Mouse (Mus musculus) kidney, adult 9 months (tissue): ENCODE data around the gene R3hdm2.

Source experiments
- DNase-seq: peaks from one replicate; pipeline ENCODE4 v3.0.0; 2022

Gene R3hdm2

GRCm38 (mm10) chr10:127426670-127427069 is 46.5 kb downstream of the R3hdm2 start:
- no peak for DNase-seq

GRCm38 (mm10) chr10:127427107-127427506 is 47.0 kb downstream of the R3hdm2 start:
- DNase-seq: no peak

- DNase-seq: no peak
Observed at GRCm38 (mm10) chr10:127427987-127428386, 47.9 kb downstream of the R3hdm2 start.

- DNase-seq: no peak
Observed at GRCm38 (mm10) chr10:127429538-127429937, 49.4 kb downstream of the R3hdm2 start.

- no peak for DNase-seq
Observed at GRCm38 (mm10) chr10:127432466-127432865, 52.3 kb downstream of the R3hdm2 start.

- no peak for DNase-seq
Observed at GRCm38 (mm10) chr10:127437354-127438113, 57.4 kb downstream of the R3hdm2 start.

- no peak for DNase-seq
Observed at GRCm38 (mm10) chr10:127453701-127454100, 73.6 kb downstream of the R3hdm2 start.

- DNase-seq: no peak
Observed at GRCm38 (mm10) chr10:127462411-127463096, 82.4 kb downstream of the R3hdm2 start.

- DNase-seq: peak; percentile 6
Observed at GRCm38 (mm10) chr10:127471281-127471988, 91.3 kb downstream of the R3hdm2 start.

GRCm38 (mm10) chr10:127472722-127473121 is 92.6 kb downstream of the R3hdm2 start:
- DNase-seq: no peak

- DNase-seq: no peak
Observed at GRCm38 (mm10) chr10:127475175-127475574, 95.0 kb downstream of the R3hdm2 start.

- DNase-seq: no peak
Observed at GRCm38 (mm10) chr10:127476541-127476940, 96.4 kb downstream of the R3hdm2 start.

- DNase-seq: no peak
Observed at GRCm38 (mm10) chr10:127477301-127477700, 97.2 kb downstream of the R3hdm2 start.

GRCm38 (mm10) chr10:127479131-127479530 is 99.0 kb downstream of the R3hdm2 start:
- peak; percentile 49 for DNase-seq

- peak; percentile 51 for DNase-seq
Observed at GRCm38 (mm10) chr10:127480833-127481813, 101.0 kb downstream of the R3hdm2 start.

- no peak for DNase-seq
Observed at GRCm38 (mm10) chr10:127485235-127485634, 105.1 kb downstream of the R3hdm2 start.

- no peak for DNase-seq
Observed at GRCm38 (mm10) chr10:127488856-127489255, 108.7 kb downstream of the R3hdm2 start.

- no peak for DNase-seq
Observed at GRCm38 (mm10) chr10:127490160-127491127, 110.3 kb downstream of the R3hdm2 start.

- DNase-seq: no peak
Observed at GRCm38 (mm10) chr10:127491128-127491512, 111.0 kb downstream of the R3hdm2 start.

GRCm38 (mm10) chr10:127492118-127492517 is 112.0 kb downstream of the R3hdm2 start:
- DNase-seq: no peak

GRCm38 (mm10) chr10:127496156-127496555 is 116.0 kb downstream of the R3hdm2 start:
- no peak for DNase-seq
